Mouse (Mus musculus): ENCODE data around the gene Dapl1. TPM values are rescaled to one million over a fixed set of nuclear protein-coding genes. Genes with fewer than 3 reads are reported as not detected.

The Dapl1 gene
- polyA plus RNA-seq, 1 experiment from 2014 or later = not detected

DNA sequence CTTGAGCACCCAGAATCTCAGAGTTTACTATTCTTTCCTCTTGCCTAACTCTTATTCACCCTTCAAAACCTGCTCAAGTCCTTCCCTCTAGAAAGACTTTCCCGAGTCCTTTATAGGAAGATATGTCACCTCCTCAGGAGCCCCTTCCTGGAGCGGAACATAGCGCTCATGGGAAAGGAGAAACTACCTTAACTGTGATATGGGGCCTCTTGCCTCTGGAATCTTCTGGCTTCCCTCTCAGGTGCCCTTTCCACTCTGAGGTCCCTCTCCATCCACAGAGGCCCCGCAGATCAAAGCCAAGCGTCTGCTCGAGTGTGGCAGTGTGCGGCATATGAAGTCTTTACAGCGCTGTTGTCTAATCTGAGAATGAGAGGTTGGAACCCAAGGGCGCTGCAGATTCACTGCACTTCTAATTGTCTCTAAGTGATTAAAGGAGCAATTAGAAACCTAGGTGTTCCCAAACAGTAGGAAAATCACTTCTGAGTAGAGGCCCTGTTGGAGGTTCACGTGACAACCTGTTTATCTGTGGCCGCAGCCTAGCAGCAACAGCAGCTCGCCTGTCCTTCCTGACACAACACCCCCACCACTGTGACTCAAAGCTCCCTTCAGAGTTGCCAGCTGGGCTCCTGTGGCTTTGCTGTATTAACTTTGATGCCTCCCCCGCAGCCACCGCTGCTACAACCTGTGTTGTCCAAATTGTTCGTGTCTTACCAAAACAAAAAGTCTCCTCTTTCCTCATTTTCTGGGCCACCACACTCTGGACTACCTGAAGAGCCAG, 49.7 kb downstream of the Dapl1 start:
- POLR2A ChIA-PET = interaction anchor here (0.6 to 1.1 kb wide), 3 partner anchors 85 to 310 kb away, joined by 3 read pairs; no protein-coding TSS in a partner anchor
- DNase-seq (ENCODE audit: low read depth, low spot score) (no peak), ATAC-seq (no peak)
- no peaks in the 10 kb centered on the region for H3K27me3 ChIP-seq
- in situ Hi-C loops (cut with MboI; ENCODE audit: low pct_unique_long_range_greater_than_20kb) = no loop called here
- CTCF ChIA-PET = interaction anchor here (1.8 kb wide), 1 partner anchor 12 kb away, joined by 8 read pairs; no protein-coding TSS in a partner anchor
- no peak for TF ChIP-seq CTCF (IDR thresholded peaks at IDR 0.05)

GRCm38 (mm10) chr2:59536958-59537357, 52.5 kb downstream of the Dapl1 start:
- in situ Hi-C loops (cut with MboI; ENCODE audit: low pct_unique_long_range_greater_than_20kb) = no loop called here
- DNase-seq (ENCODE audit: low read depth, low spot score) (no peak), ATAC-seq (no peak)
- H3K27me3 ChIP-seq = no peaks in the 10 kb centered on the region
- TF ChIP-seq CTCF (IDR thresholded peaks at IDR 0.05) = no peak
- POLR2A ChIA-PET = interaction anchor here (0.7 kb wide), 1 partner anchor 927 kb away, joined by 8 read pairs; no protein-coding TSS in a partner anchor
- CTCF ChIA-PET = no interaction called here

- in situ Hi-C loops (cut with MboI; ENCODE audit: low pct_unique_long_range_greater_than_20kb) = no loop called here
- no peak for TF ChIP-seq CTCF (IDR thresholded peaks at IDR 0.05)
Measured at GRCm38 (mm10) chr2:59538031-59538430, 53.6 kb downstream of the Dapl1 start.

DNA sequence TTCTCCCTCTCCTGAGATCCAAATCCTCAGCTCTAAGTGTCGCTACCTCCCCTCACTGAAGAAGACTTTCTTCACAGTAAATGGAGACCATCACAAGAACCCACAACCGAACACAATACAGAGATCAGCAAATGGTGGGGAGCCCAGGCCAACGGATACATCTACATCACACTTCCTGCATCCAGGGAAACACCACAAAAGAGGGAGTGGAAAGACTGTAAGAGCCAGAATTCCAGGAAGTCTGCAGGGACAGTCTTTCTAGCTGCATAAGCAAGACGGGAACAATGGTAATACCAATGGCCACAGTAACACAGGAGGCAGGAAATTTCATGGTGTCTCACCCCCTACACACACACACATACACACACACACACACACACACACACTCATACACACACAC, 55.3 kb downstream of the Dapl1 start:
- no peak for ATAC-seq
- CTCF ChIA-PET = no interaction called here
- no peaks in the 10 kb centered on the region for H3K27me3 ChIP-seq
- in situ Hi-C loops (cut with MboI; ENCODE audit: low pct_unique_long_range_greater_than_20kb) = loop anchor here (5.0 kb wide), 1 partner anchor 208 kb away; no protein-coding TSS in a partner anchor
- POLR2A ChIA-PET = no interaction called here
- no peak for TF ChIP-seq CTCF (IDR thresholded peaks at IDR 0.05)
- no peak for DNase-seq (ENCODE audit: low read depth, low spot score)

More at GRCm38 (mm10) chr2:59538031-59538430, 53.6 kb downstream of the Dapl1 start:
- ChIA-PET POLR2A (no interaction called here), CTCF (interaction anchor here (0.9 to 1.1 kb wide), 2 partner anchors 10 to 208 kb away, joined by 3 read pairs; no protein-coding TSS in a partner anchor)
- H3K27me3 ChIP-seq = no peaks in the 10 kb centered on the region
- no peak for DNase-seq (ENCODE audit: low read depth, low spot score)
- no peak for ATAC-seq

DNA sequence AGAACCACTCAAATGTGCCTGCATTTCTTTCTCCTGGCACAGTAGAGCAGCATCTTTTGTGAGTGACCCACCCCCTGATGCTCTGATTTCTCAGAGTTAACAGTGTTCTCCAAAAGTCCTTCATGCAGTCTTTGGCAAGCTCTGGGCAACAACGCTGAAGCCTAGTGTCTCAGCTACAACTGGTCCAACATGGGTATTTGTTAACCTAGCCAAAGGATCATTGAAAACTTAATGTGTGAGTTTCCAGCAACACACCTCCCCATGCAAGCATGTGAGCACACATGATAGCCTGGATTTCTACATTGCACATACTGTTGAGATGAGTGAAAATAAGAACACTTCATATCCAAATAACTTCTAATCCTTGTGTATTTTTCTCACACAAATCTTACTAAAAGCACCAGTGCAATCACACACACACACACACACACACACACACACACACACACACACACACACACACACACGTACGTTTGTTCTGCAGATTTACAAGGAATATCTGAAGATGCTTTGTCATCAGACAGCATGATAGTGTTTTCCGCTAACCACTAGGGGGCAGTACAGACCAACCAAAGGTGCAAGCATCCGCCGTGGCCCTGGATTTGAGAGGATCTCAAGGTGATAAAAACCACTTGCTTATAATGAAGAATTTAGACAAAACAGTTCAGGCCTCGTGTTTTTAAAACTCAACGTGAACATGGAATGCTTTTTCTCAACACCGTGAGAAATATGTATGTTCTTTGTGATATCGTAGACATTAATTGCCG, 56.9 kb downstream of the Dapl1 start:
- peak; percentile 84 for TF ChIP-seq CTCF (IDR thresholded peaks at IDR 0.05)
- ChIA-PET CTCF (interaction anchor here (0.7 to 1.6 kb wide), 6 partner anchors 9 to 342 kb away, joined by 3 to 4 read pairs (median 3); no protein-coding TSS in a partner anchor), POLR2A (interaction anchor here (1.0 kb wide), 1 partner anchor 224 kb away, joined by 3 read pairs; no protein-coding TSS in a partner anchor)
- no peaks in the 10 kb centered on the region for H3K27me3 ChIP-seq
- DNase-seq (ENCODE audit: low read depth, low spot score) = no peak
- in situ Hi-C loops (cut with MboI; ENCODE audit: low pct_unique_long_range_greater_than_20kb) = loop anchor here (5.0 kb wide), 1 partner anchor 206 kb away; no protein-coding TSS in a partner anchor
- no peak for ATAC-seq

DNA sequence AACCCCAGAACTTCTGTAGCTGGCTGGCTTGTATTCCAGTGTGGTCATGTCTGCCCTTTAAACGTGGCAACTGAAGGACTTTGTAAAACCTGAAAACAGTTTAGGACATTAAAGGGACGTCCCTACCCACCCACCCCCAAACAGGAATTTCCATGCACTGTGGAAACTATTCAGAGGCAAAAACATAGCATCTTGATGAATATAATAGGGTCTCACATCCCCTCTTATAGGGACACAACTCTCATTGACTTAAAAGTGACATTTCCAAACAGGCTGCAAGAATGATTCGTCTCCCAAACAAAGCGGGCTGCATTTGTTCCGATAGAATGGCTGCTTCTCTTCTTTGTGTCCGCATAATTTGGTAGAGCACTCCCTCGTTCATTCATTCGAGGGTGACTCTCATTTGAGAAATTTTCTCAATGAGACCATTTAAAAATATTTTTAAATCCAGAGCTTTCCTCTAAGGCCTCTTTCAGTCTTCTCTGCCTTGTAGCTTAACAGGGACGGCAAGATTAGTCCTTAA, 59.2 kb downstream of the Dapl1 start:
- H3K27me3 ChIP-seq = no peaks in the 10 kb centered on the region
- POLR2A ChIA-PET = interaction anchor here (0.6 kb wide), 1 partner anchor 79 kb away, joined by 4 read pairs; no protein-coding TSS in a partner anchor
- no peak for ATAC-seq
- CTCF ChIA-PET = no interaction called here
- TF ChIP-seq CTCF (IDR thresholded peaks at IDR 0.05) = no peak
- DNase-seq (ENCODE audit: low read depth, low spot score) = no peak
- in situ Hi-C loops (cut with MboI; ENCODE audit: low pct_unique_long_range_greater_than_20kb) = loop anchor here (5.0 kb wide), 1 partner anchor 204 kb away; no protein-coding TSS in a partner anchor

- ATAC-seq = no peak
- in situ Hi-C loops (cut with MboI; ENCODE audit: low pct_unique_long_range_greater_than_20kb) = loop anchor here (5.0 kb wide), 1 partner anchor 203 kb away; no protein-coding TSS in a partner anchor
- no peak for DNase-seq (ENCODE audit: low read depth, low spot score)
- CTCF ChIA-PET = no interaction called here
- H3K27me3 ChIP-seq = no peaks in the 10 kb centered on the region
- TF ChIP-seq CTCF (IDR thresholded peaks at IDR 0.05) = no peak
- POLR2A ChIA-PET = no interaction called here
Measured at GRCm38 (mm10) chr2:59544237-59544909, 59.9 kb downstream of the Dapl1 start.

GRCm38 (mm10) chr2:59545001-59545400, 60.5 kb downstream of the Dapl1 start:
- CTCF ChIA-PET = no interaction called here
- DNase-seq (ENCODE audit: low read depth, low spot score) (no peak), ATAC-seq (no peak)
- TF ChIP-seq CTCF (IDR thresholded peaks at IDR 0.05) = no peak
- H3K27me3 ChIP-seq = no peaks in the 10 kb centered on the region
- in situ Hi-C loops (cut with MboI; ENCODE audit: low pct_unique_long_range_greater_than_20kb) = loop anchor here (5.0 kb wide), 1 partner anchor 42 kb away; no protein-coding TSS in a partner anchor
- POLR2A ChIA-PET = no interaction called here

- in situ Hi-C loops (cut with MboI; ENCODE audit: low pct_unique_long_range_greater_than_20kb) = loop anchor here (5.0 kb wide), 1 partner anchor 40 kb away; no protein-coding TSS in a partner anchor
Measured at GRCm38 (mm10) chr2:59547369-59548099, 63.1 kb downstream of the Dapl1 start.

More at GRCm38 (mm10) chr2:59547369-59548099, 63.1 kb downstream of the Dapl1 start:
- ATAC-seq = no peak
- CTCF ChIA-PET = interaction anchor here (0.7 to 1.0 kb wide), 4 partner anchors 13 to 149 kb away, joined by 3 read pairs; no protein-coding TSS in a partner anchor
- TF ChIP-seq CTCF (IDR thresholded peaks at IDR 0.05) = no peak
- DNase-seq (ENCODE audit: low read depth, low spot score) = no peak
- POLR2A ChIA-PET = no interaction called here
- no peaks in the 10 kb centered on the region for H3K27me3 ChIP-seq
